Mouse (Mus musculus) heart, postnatal 0 days (tissue): ENCODE measurements around the gene Gm5150. TPM values are rescaled to one million over a fixed set of nuclear protein-coding genes. Genes with fewer than 3 reads are reported as not detected.
"Not testable (repeated sequence)": the region's sequence is repeated elsewhere in the genome, so short reads cannot be mapped to it uniquely, and the experiment has no call there.

Source experiments
- ATAC-seq: fragments of 200-750 bp; cut with Nextera tagmentation; 2 replicates; pipeline ENCODE4 v1.8.0; 2017; ENCODE audit warnings: low read depth, moderate number of reproducible peaks, moderate library complexity; ENCODE audit not compliant: insufficient read depth
- DNase-seq: peaks from one replicate; pipeline ENCODE4 v3.0.0-alpha.2; 2016; ENCODE audit warnings: low spot score
- H3K27ac ChIP-seq: fragments of 300-500 bp; sonication (generic); 2 replicates; pipeline ENCODE4 v1.5.1; 2014; ENCODE audit warnings: low read depth, mild to moderate bottlenecking
- H3K27me3 ChIP-seq: fragments of 300-500 bp; sonication (generic); 2 replicates; pipeline ENCODE4 v1.6.1; 2014; ENCODE audit warnings: low read length, mixed read lengths; ENCODE audit not compliant: control insufficient read depth, insufficient read depth
- H3K36me3 ChIP-seq: fragments of 300-500 bp; sonication (generic); replicated peaks from 2 replicates; pipeline ENCODE4 v1.6.1; 2014; ENCODE audit warnings: low read length, mixed read lengths; ENCODE audit not compliant: control insufficient read depth, insufficient read depth
- H3K4me1 ChIP-seq: fragments of 300-500 bp; sonication (generic); 2 replicates; pipeline ENCODE4 v1.6.1; 2014; ENCODE audit warnings: antibody characterized with exemption; ENCODE audit not compliant: control insufficient read depth, insufficient read depth
- H3K4me2 ChIP-seq: fragments of 300-500 bp; sonication (generic); 2 replicates; pipeline ENCODE4 v1.6.1; 2014; ENCODE audit warnings: low read depth, mild to moderate bottlenecking, low read length, moderate library complexity
- H3K4me3 ChIP-seq: fragments of 300-500 bp; sonication (generic); 2 replicates; pipeline ENCODE4 v1.5.1; 2014; ENCODE audit warnings: low read depth, low read length
- H3K9ac ChIP-seq: fragments of 300-500 bp; sonication (generic); replicated peaks from 2 replicates; pipeline ENCODE4 v1.6.1; 2014; ENCODE audit warnings: low read depth, low read length, mixed read lengths
- H3K9me3 ChIP-seq: fragments of 300-500 bp; sonication (generic); replicated peaks from 2 replicates; pipeline ENCODE4 v1.6.1; 2016; ENCODE audit warnings: low read length; ENCODE audit not compliant: control insufficient read depth
- CTCF ChIP-seq: IDR thresholded peaks from 2 replicates; pipeline ENCODE4 v1.5.1; 2016; ENCODE audit warnings: antibody characterized with exemption, control low read depth, low read depth
- EP300 ChIP-seq: IDR thresholded peaks from 2 replicates; pipeline ENCODE4 v1.6.1; 2016; ENCODE audit warnings: antibody characterized with exemption, low read depth
- WGBS: fragments of 180-500 bp; shearing (Covaris S2); extraction: QIAGEN DNeasy Blood & Tissue Kit; methylation state at CpG from one replicate; pipeline ENCODE4 v1.1.7; 2014; 5-methylcytosine and 5-hydroxymethylcytosine counted together
- polyA plus RNA-seq: library from polyadenylated mRNA; unstranded; fragments of >200 nt; fragmentation: Nextera tagmentation; extraction: Ambion mirVana; gene quantifications from 2 replicates; pipeline ENCODE4 v1.2.1, GENCODE M21; 2015
- total RNA-seq: library from RNA; depleted of rRNA; stranded (reverse); fragments of >200 nt; gene quantifications from 2 replicates; pipeline ENCODE4 v1.2.3, GENCODE M21; 2014; ENCODE audit warnings: low replicate concordance; rRNA removed

The Gm5150 gene
- not detected in 2 replicates for total RNA-seq
- polyA plus RNA-seq = 0.12 TPM in 1 of 2 replicates, not detected in the other

GRCm38 (mm10) chr3:16006215-16006614 lies at the start of gene Gm5150:
Gm5150 (minus strand) TSS chr3:16006437.
- Histone ChIP-seq H3K4me3 (no peak within 1 kb of the TSS), H3K9me3 (no peaks in the 10 kb centered on the region), H3K9ac (no peak within 1 kb of the TSS), H3K4me2 (no peak within 1 kb of the TSS), H3K27me3 (no peaks in the 10 kb centered on the region), H3K27ac (no peak within 1 kb of the TSS), H3K36me3 (no peaks in the 10 kb centered on the region), H3K4me1 (no peaks in the 10 kb centered on the region)
- DNase-seq = no peak
- no peak for TF ChIP-seq EP300
- no peak for TF ChIP-seq CTCF
- 73% methylated on average over 2 of the region's 2 CpGs for whole genome bisulfite sequencing
- no peak for ATAC-seq

- ATAC-seq, H3K27ac ChIP-seq, H3K9me3 ChIP-seq, DNase-seq, H3K27me3 ChIP-seq, H3K36me3 ChIP-seq, H3K4me1 ChIP-seq, H3K9ac ChIP-seq, H3K4me2 ChIP-seq, H3K4me3 ChIP-seq: not testable (repeated sequence)
- 65% methylated on average over 20 of the region's 20 CpGs for WGBS
These were observed 45.5 kb upstream of the Gm5150 start for GRCm38 (mm10) chr3:16051736-16052135.

GRCm38 (mm10) chr3:16047288-16047687 lies 41.1 kb upstream of the Gm5150 start:
- WGBS = 42% methylated on average over 4 of the region's 4 CpGs
- no peak for DNase-seq
- no peak for ATAC-seq
- TF ChIP-seq CTCF (peak; percentile 16), EP300 (no peak)
- no peaks in the 10 kb centered on the region for H3K27me3 ChIP-seq
- H3K27ac ChIP-seq = no peak overlapping the region
- no peak overlapping the region for H3K9ac ChIP-seq
- no peaks in the 10 kb centered on the region for H3K4me1 ChIP-seq
- H3K4me2 ChIP-seq = no peak overlapping the region
- H3K4me3 ChIP-seq = no peak overlapping the region
- H3K36me3 ChIP-seq = no peaks in the 10 kb centered on the region
- H3K9me3 ChIP-seq = no peaks in the 10 kb centered on the region

GRCm38 (mm10) chr3:16043315-16043714 lies 37.1 kb upstream of the Gm5150 start:
- H3K36me3 ChIP-seq = no peaks in the 10 kb centered on the region
- no peak for TF ChIP-seq EP300
- peak; percentile 46 for TF ChIP-seq CTCF
- ATAC-seq (no peak), DNase-seq (no peak)
- no peaks in the 10 kb centered on the region for H3K4me1 ChIP-seq
- H3K9ac ChIP-seq = no peak overlapping the region
- H3K27me3 ChIP-seq = no peaks in the 10 kb centered on the region
- 0% methylated on average over 1 of the region's 1 CpGs for WGBS
- H3K4me3 ChIP-seq = no peak overlapping the region
- no peak overlapping the region for H3K27ac ChIP-seq
- H3K4me2 ChIP-seq = no peak overlapping the region
- H3K9me3 ChIP-seq = no peaks in the 10 kb centered on the region

GRCm38 (mm10) chr3:16024988-16025387 lies 18.8 kb upstream of the Gm5150 start:
- H3K4me3 ChIP-seq, H3K4me2 ChIP-seq: not testable (repeated sequence)

GRCm38 (mm10) chr3:16022214-16022613 lies 16.0 kb upstream of the Gm5150 start:
- no peak for TF ChIP-seq EP300
- TF ChIP-seq CTCF = no peak
- Histone ChIP-seq H3K4me1 (no peaks in the 10 kb centered on the region), H3K9me3 (no peaks in the 10 kb centered on the region), H3K27ac (no peak overlapping the region), H3K27me3 (no peaks in the 10 kb centered on the region), H3K4me3 (no peak overlapping the region), H3K9ac (no peak overlapping the region), H3K36me3 (no peaks in the 10 kb centered on the region), H3K4me2 (no peak overlapping the region)
- DNase-seq = no peak
- WGBS = 23% methylated on average over 1 of the region's 1 CpGs
- ATAC-seq = no peak

More at GRCm38 (mm10) chr3:16024988-16025387, 18.8 kb upstream of the Gm5150 start:
- not testable (repeated sequence) for ATAC-seq, H3K4me1 ChIP-seq, H3K36me3 ChIP-seq, H3K27me3 ChIP-seq, H3K9ac ChIP-seq, DNase-seq, H3K9me3 ChIP-seq, H3K27ac ChIP-seq
- 1% methylated on average over 4 of the region's 6 CpGs for WGBS
- peak; percentile 38 for TF ChIP-seq CTCF

GRCm38 (mm10) chr3:16014456-16014855 lies 8.2 kb upstream of the Gm5150 start:
- H3K9ac ChIP-seq, H3K9me3 ChIP-seq, H3K36me3 ChIP-seq, H3K4me2 ChIP-seq, H3K4me3 ChIP-seq, H3K4me1 ChIP-seq, H3K27ac ChIP-seq, H3K27me3 ChIP-seq, DNase-seq, ATAC-seq: not testable (repeated sequence)
- WGBS = 56% methylated on average over 2 of the region's 2 CpGs
